Mouse (Mus musculus) ES-Bruce4 (cell line): ENCODE measurements at regions not wholly inside any gene's neighbourhood (a gene's known extent, or its start where the extent isn't known, plus 50 kb on each side); places are given as distances from the start of the nearest gene placed in this dataset.

Experiments used
- CTCF ChIP-seq: IDR thresholded peaks from one replicate; pipeline ENCODE4 v1.8.1; 2011; ENCODE audit warnings: low read depth, low read length
- EP300 ChIP-seq: IDR thresholded peaks from 2 replicates; pipeline ENCODE4 v1.6.1; 2011; ENCODE audit warnings: low read depth, low read length; ENCODE audit not compliant: insufficient read depth
- POLR2A ChIP-seq: IDR thresholded peaks from one replicate; pipeline ENCODE4 v1.8.1; 2011; ENCODE audit warnings: low read length; ENCODE audit not compliant: insufficient read depth

- TF ChIP-seq CTCF (no peak), POLR2A (no peak), EP300 (no peak)
These were observed 194.2 kb downstream of the Icos start for GRCm38 (mm10) chr1:61171941-61172340.
